Mouse (Mus musculus) A20 (cell line): ENCODE data around the gene Rad1.
"Not testable (repeated sequence)": the region's sequence is repeated elsewhere in the genome, so short reads cannot be mapped to it uniquely, and the experiment has no call there.

ENCODE experiments used
- DNase-seq: peaks from one replicate; pipeline ENCODE4 v3.0.0-alpha.2; 2011; ENCODE audit warnings: low read depth, low spot score

Rad1 gene

GRCm38 (mm10) chr15:10506099-10506498 is 20.3 kb downstream of the Rad1 start:
- no peak for DNase-seq

- no peak for DNase-seq
These were observed 29.3 kb downstream of the Rad1 start for GRCm38 (mm10) chr15:10515166-10515565.

- no peak for DNase-seq
These were observed 40.1 kb downstream of the Rad1 start for GRCm38 (mm10) chr15:10525896-10526295.

GRCm38 (mm10) chr15:10531352-10531751 is 45.5 kb downstream of the Rad1 start:
- DNase-seq, result no peak

- DNase-seq, result not testable (repeated sequence)
These were observed 47.5 kb downstream of the Rad1 start for GRCm38 (mm10) chr15:10533361-10533760.

GRCm38 (mm10) chr15:10534591-10534990 is 48.8 kb downstream of the Rad1 start:
- no peak for DNase-seq

GRCm38 (mm10) chr15:10535969-10536368 is 50.2 kb downstream of the Rad1 start:
- DNase-seq, result no peak

- no peak for DNase-seq
These were observed 54.7 kb downstream of the Rad1 start for GRCm38 (mm10) chr15:10540271-10541088.
